Mouse (Mus musculus): ENCODE measurements around the gene Asns.
"Not testable (repeated sequence)": the region's sequence is repeated elsewhere in the genome, so short reads cannot be mapped to it uniquely, and the experiment has no call there.

Asns gene

DNA sequence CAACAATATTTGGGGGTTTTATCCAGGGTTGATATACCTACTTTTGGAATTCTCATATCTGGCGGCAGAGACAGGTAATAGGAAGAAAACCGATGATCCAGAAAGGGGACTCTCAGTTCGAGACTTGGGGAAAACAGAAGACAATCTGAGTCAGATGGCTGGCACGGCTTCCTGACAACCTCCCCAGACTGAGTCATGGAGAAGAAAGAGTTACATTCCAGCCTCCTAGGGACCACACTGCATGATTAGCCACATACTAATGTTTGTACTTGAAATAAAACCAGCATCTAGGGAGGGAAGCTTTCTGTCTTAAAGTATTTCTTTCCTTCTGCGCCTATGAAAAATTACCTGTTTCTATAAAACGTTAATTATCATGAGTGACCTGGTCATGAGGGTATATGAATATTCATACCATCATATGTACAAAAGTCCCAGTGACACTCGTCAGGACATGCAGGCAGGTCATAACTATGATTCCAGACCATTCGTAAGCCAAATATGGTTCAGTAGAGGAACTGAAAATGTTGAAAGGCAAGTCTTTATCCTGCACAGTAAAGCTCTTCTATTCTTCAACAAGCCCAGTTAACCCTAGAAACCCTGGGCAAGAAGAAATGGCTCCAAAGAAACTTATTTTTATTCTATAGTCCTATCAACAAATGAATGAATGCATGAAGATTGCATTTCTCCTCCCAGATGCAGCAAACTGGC lies 16.7 kb downstream of the Asns start:
- no peak for DNase-seq (ENCODE audit: low spot score in 2 of 2)

GRCm38 (mm10) chr6:7672438-7673253 lies 20.4 kb downstream of the Asns start:
- DNase-seq (ENCODE audit: low spot score in 2 of 2), result no peak

DNA sequence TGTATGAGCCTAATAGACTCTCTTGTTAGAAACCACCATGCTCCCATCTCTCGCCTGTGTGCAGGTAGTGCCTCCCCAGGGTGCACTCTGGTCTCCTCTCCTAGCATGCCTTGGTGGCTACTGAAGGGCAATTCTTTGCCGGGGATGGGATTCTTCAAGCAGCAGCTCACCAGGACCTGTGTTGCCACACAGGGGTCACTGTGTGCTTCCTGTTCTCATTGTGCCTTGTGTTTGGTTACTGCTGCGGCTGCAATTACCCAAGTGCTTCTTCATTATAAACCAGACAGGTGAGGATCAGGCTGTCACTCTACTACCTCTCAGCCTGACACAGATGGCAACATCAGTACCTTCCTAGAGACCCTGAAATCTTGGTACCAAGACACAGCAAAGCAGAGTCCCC lies 21.6 kb downstream of the Asns start:
- no peak for DNase-seq (ENCODE audit: low spot score in 2 of 2)

DNA sequence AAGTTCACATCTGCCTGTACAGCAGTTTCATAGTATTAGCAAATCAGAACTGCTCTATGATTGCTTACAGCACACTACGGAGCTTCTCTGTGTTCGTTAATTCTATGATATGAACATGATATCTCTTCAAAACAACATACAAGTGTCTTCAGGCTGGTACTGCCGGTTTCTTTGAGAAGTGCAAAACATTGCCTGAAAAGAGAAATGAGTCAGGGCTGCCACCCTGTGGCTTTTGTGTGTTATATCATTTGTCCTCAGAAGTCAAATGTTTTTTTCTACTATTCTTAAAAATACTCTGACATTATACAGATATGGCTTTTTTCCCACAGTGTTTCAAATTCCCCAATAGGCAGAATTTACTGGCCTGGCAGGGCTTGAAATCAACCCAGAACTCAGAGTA lies 22.5 kb downstream of the Asns start:
- DNase-seq (ENCODE audit: low spot score in 2 of 2), result peak in 1 of 2 experiments; percentile 49

DNA sequence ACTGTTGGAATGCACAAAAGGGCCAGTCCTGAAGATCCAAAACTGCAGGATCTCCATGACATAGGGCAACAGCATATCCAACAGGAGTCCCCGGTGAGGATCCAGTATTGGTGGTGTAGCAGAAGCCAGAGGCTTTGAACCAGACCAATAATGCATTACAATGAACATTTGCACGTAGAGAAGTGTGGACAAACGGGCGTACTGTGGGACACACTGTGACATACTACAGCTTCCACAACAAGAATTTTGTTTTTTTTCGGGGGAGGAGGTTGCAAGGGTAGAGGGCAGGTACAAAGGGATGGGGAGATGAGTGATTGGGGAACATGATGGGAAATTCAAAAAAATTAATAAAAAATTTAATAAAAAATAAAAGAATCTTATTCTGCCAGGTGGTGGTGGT lies 23.3 kb downstream of the Asns start:
- DNase-seq (ENCODE audit: low spot score in 2 of 2), result no peak

DNA sequence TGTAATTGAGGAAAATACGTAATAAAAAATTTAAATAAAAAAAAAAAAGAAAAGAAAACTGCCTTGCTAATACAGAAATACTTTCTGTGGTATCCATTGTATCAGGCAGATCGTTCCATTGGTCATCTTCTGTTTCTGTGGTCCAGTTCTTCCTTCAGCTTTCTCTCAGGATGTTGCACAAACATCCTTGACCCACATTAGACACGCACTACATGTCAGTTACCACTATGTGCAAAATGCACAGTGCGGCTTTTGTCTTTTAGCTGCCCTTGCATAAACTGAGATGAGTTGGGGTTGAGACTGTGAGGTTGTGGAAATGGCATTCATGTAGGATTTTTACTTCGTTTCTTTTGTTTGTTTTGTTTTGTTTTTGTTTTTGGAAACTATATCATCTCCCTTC lies 24.7 kb downstream of the Asns start:
- no peak for DNase-seq (ENCODE audit: low spot score in 2 of 2)

DNA sequence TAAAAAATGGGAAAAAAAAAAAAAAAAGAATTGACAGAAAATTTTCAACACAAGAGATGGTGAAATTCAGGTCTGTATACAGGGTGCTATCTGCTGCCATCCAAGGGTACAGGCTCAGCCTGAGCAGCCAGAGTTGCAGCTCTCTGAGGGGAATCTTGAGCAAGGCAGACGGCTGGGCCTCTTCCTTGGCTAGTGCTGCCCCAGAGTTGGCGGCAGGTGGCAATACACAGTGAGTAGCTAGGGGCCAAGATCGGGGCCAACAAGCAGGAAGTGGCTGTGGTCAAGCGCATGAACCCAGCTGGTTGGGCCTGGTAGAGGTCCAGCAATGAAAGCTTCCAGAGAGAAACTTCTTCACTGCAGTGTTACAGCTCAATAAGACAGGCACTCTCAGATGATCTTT lies 27.2 kb downstream of the Asns start:
- DNase-seq (ENCODE audit: low spot score in 2 of 2), result not testable (repeated sequence)

GRCm38 (mm10) chr6:7661455-7661854 lies 31.6 kb downstream of the Asns start:
- DNase-seq (ENCODE audit: low spot score in 2 of 2), result no peak

DNA sequence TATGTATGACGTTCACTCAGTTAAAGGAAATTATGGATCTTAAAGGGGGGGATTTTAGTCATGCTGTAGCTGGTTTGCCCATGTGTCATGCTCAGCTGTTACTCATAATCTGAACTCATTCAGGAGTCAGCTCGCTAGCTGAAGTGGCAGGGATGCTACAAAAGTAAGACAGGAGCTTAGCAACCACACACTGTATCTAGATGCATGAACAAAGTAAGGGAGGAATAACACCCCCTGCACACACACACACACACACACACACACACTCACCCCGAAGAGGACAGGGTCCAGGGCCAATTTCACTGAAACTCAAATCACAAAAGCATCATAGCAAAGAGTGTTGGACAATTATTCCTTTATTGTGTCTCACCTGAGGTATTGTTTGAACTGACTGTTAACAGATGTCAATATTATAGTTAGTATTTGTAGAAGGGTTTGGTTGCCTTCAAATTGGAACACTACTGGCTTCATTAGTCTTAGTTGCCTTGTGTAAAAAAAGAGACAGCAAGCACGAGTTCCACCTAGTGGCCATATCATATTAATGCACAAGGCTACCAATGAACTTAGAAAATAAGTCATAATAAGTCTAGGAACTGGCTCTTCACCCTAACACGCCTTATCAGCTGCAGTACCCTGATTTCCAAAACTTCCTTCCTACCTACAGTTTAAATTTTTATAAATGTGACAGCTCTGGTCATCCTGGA lies 32.5 kb downstream of the Asns start:
- DNase-seq (ENCODE audit: low spot score in 2 of 2), result peak in 1 of 2 experiments; percentile 28

- DNase-seq (ENCODE audit: low spot score in 2 of 2), result no peak
Measured at GRCm38 (mm10) chr6:7656601-7657000, 36.5 kb downstream of the Asns start.

GRCm38 (mm10) chr6:7648458-7648857 lies 44.6 kb downstream of the Asns start:
- no peak for DNase-seq (ENCODE audit: low spot score in 2 of 2)

Measured in right cerebral cortex, postnatal 10 days (tissue).